Mouse (Mus musculus) bone marrow, adult 2 months (tissue): Measurements from ENCODE around the gene Rabgap1.

ENCODE experiments used
- CTCF ChIP-seq: fragments of 200-500 bp; IDR thresholded peaks from 2 replicates; pipeline ENCODE4 v1.5.1; 2011; ENCODE audit warnings: low read length, control low read depth; ENCODE audit not compliant: control insufficient read depth, insufficient read depth
- POLR2A ChIP-seq: fragments of 200-500 bp; IDR thresholded peaks from 2 replicates; pipeline ENCODE4 v1.6.1; 2011; ENCODE audit warnings: low read depth, mild to moderate bottlenecking, control low read depth, low read length, borderline replicate concordance; ENCODE audit not compliant: control insufficient read depth

DNA sequence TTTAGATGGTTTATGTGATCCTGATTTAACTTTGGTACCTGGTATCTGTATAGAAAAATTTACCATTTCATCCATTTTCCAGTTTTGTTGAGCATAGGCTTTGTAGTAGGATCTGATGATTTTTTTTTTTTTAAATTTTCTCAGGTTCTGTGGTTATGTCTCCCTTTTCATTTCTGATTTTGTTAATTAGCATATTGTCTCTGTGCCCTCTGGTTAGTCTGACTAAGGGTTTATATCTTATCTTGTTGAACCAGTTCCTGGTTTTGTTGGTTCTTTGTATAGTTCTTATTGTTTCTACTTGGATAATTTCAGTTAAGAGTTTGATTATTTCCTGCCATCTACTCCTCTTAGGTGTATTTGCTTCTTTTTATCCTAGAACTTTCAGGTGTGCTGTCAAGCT lies 36.5 kb downstream of the Rabgap1 start:
- TF ChIP-seq POLR2A (no peak), CTCF (no peak)
